Mouse (Mus musculus) liver, embryonic 11.5 days (tissue): Measurements from ENCODE around the gene Litaf. TPM values are rescaled to one million over a fixed set of nuclear protein-coding genes. Genes with fewer than 3 reads are reported as not detected.

Experiments used
- microRNA-seq: library from miRNA; unstranded; fragments of <30 nt; microRNA quantifications from one replicate; pipeline ENCODE4, GENCODE M21; 2017; ENCODE audit warnings: borderline number of aligned reads
- polyA plus RNA-seq: library from polyadenylated mRNA; unstranded; fragments of >200 nt; fragmentation: Nextera tagmentation; extraction: Ambion mirVana; gene quantifications from 2 replicates; pipeline ENCODE4 v1.2.1, GENCODE M21; 2014

Gene Litaf
- polyA plus RNA-seq, 1 experiment from 2014 or later = 53.6 TPM

Small RNAs within 50 kb of the gene (microRNA-seq; reads per million reads assigned to microRNA genes)
- gene Gm26268 = not detected

Other genes with a start within 250 kb of the Litaf start
- gene Rmi2, start 231.1 kb downstream of the Litaf start, polyA plus RNA-seq = 3.0 and 3.4 TPM in 2 replicates
- gene Snn, start 5.2 kb downstream of the Litaf start, polyA plus RNA-seq = 17.0 and 18.0 TPM in 2 replicates
- gene Txndc11, start 68.5 kb upstream of the Litaf start, polyA plus RNA-seq = 36.5 and 38.0 TPM in 2 replicates
- gene Zc3h7a, start 110.2 kb upstream of the Litaf start, polyA plus RNA-seq = 87.9 and 92.2 TPM in 2 replicates
- 313 and 345 TPM in 2 replicates for gene Rsl1d1, start 137.2 kb upstream of the Litaf start, polyA plus RNA-seq
- gene Gspt1, start 188.2 kb upstream of the Litaf start, polyA plus RNA-seq = 126 and 129 TPM in 2 replicates
- gene Tnfrsf17, start 247.7 kb upstream of the Litaf start, polyA plus RNA-seq = not detected in 2 replicates